Mouse (Mus musculus): ENCODE measurements at regions not wholly inside any gene's neighbourhood (a gene's known extent, or its start where the extent isn't known, plus 50 kb on each side); places are given as distances from the start of the nearest gene placed in this dataset.

- Histone ChIP-seq H3K36me3 (no peaks in the 10 kb centered on the region), H3K9ac (no peak overlapping the region), H3K4me3 (no peak overlapping the region), H3K4me2 (no peak overlapping the region), H3K27me3 (peaks cover 39% of the 10 kb centered on the region), H3K4me1 (replicated peaks) (no peaks in the 10 kb centered on the region; the same call in 1 of the 2 replicates), H3K9me3 (no peaks in the 10 kb centered on the region), H3K27ac (replicated peaks) (no peak overlapping the region)
- 72% methylated on average over 6 of the region's 6 CpGs for whole genome bisulfite sequencing
- no peak for ATAC-seq (ENCODE audit: low read depth)
Measured at GRCm38 (mm10) chr4:88936976-88937375, 57.0 kb upstream of the Ifne start.

DNA sequence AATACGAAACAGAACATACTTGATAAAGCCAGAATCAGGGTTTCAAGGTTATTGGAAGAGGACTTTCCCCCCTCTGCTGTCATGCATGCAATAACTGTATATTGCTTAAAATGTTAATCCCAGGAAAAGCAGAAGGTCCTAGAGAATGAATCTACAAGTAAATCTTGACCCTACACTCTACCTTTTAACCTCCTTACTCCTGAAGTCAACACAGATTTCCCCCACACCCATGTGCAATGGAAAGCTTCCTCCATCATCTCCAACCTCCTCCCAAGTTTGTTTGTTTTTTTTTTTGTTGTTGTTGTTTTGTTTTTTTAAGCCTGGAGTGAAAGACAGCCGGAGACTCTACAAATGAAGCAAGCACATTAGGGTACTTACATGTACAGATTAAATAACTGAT is 55.9 kb upstream of the Ifne start:
- no peak overlapping the region for H3K27ac ChIP-seq (replicated peaks)
- peaks cover 39% of the 10 kb centered on the region for H3K27me3 ChIP-seq
- H3K9ac ChIP-seq, result no peak overlapping the region
- H3K9me3 ChIP-seq, result no peaks in the 10 kb centered on the region
- no peaks in the 10 kb centered on the region; the same call in 1 of the 2 replicates for H3K4me1 ChIP-seq (replicated peaks)
- no peak overlapping the region for H3K4me2 ChIP-seq
- 85% methylated on average over 2 of the region's 2 CpGs for WGBS
- H3K36me3 ChIP-seq, result no peaks in the 10 kb centered on the region
- no peak overlapping the region for H3K4me3 ChIP-seq
- no peak for ATAC-seq (ENCODE audit: low read depth)

GRCm38 (mm10) chr4:88935316-88935715 is 55.3 kb upstream of the Ifne start:
- no peaks in the 10 kb centered on the region for H3K36me3 ChIP-seq
- H3K9ac ChIP-seq, result no peak overlapping the region
- WGBS, result 82% methylated on average over 7 of the region's 7 CpGs
- no peak for ATAC-seq (ENCODE audit: low read depth)
- no peaks in the 10 kb centered on the region; the same call in 1 of the 2 replicates for H3K4me1 ChIP-seq (replicated peaks)
- no peak overlapping the region for H3K27ac ChIP-seq (replicated peaks)
- H3K4me3 ChIP-seq, result no peak overlapping the region
- peaks cover 38% of the 10 kb centered on the region for H3K27me3 ChIP-seq
- H3K9me3 ChIP-seq, result no peaks in the 10 kb centered on the region
- no peak overlapping the region for H3K4me2 ChIP-seq

DNA sequence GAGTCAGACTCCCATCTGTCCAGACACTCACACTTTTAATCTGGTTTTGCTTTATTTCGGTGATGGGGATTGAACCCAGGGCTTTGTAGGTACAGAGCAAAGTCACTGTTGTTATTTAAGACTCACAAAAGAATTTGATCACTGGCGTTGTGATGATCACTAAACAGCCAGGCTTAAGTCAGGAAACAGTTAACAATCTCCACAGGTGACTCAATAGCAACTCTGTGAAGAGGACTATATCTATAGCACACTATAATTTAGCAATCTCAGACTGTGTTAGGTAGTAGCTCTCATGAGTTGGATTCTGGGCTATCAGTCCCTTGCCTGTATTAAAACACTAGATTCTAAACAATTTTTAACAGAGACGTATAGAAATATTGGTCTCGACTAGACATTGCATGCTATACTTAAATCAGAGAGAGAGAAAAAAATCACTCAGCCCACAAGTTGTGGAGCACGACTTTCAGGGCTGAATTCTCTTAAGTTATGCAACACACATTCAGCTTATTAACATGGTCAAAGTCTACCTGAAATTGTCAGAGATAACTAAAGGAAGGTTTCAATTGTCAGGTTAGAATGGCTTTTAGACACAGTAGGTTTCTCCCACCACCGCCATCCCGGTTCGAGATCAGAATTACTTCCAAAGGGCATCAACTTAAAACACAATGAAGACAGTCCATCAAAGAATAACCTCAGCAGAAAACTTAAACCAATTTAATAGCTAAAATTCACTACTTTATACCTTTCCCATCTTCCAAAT is 54.4 kb upstream of the Ifne start:
- Histone ChIP-seq H3K4me1 (replicated peaks) (no peaks in the 10 kb centered on the region; the same call in 1 of the 2 replicates), H3K9ac (no peak overlapping the region), H3K9me3 (no peaks in the 10 kb centered on the region), H3K4me2 (no peak overlapping the region), H3K27ac (replicated peaks) (no peak overlapping the region), H3K27me3 (peaks cover 32% of the 10 kb centered on the region), H3K36me3 (no peaks in the 10 kb centered on the region), H3K4me3 (no peak overlapping the region)
- 80% methylated on average over 8 of the region's 8 CpGs for WGBS
- no peak for ATAC-seq (ENCODE audit: low read depth)

- Histone ChIP-seq H3K4me1 (replicated peaks) (no peaks in the 10 kb centered on the region), H3K9me3 (no peaks in the 10 kb centered on the region), H3K4me3 (no peak overlapping the region), H3K27me3 (peaks cover 13% of the 10 kb centered on the region), H3K27ac (replicated peaks) (no peak overlapping the region), H3K9ac (no peak overlapping the region), H3K36me3 (no peaks in the 10 kb centered on the region), H3K4me2 (no peak overlapping the region)
- no peak for ATAC-seq (ENCODE audit: low read depth)
- 87% methylated on average over 9 of the region's 9 CpGs for WGBS
Measured at GRCm38 (mm10) chr4:88931217-88931616, 51.2 kb upstream of the Ifne start.

Data from neural tube, embryonic 13.5 days (tissue).